Mouse (Mus musculus) cerebellum, adult 9-10 months (tissue): ENCODE measurements around the gene Cdh22.
A peak's percentile ranks its signal among the peaks of the same experiment; 100 is the strongest.

Source experiments
- DNase-seq: peaks from one replicate; pipeline ENCODE4 v3.0.0; 2022

Cdh22 gene

DNA sequence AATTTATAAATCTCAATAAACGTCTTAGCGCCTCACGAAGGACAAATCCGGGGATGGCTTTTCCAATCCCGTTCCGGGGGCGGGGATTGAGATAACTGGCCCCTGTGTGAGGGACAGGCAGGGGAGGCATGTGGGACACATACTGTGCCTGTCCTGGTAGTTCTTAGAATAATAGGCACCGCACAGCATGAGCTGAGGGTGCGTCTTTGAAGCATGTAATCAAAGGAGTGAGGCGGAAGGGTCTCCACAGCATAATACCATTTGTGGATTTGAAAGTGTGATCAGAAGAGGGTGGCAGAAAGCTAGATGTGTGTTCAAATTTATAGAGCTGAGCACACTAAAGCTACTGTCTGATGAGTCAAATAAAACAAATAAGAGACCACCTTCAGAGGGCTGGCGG, 11.7 kb upstream of the Cdh22 start:
- no peak for DNase-seq

DNA sequence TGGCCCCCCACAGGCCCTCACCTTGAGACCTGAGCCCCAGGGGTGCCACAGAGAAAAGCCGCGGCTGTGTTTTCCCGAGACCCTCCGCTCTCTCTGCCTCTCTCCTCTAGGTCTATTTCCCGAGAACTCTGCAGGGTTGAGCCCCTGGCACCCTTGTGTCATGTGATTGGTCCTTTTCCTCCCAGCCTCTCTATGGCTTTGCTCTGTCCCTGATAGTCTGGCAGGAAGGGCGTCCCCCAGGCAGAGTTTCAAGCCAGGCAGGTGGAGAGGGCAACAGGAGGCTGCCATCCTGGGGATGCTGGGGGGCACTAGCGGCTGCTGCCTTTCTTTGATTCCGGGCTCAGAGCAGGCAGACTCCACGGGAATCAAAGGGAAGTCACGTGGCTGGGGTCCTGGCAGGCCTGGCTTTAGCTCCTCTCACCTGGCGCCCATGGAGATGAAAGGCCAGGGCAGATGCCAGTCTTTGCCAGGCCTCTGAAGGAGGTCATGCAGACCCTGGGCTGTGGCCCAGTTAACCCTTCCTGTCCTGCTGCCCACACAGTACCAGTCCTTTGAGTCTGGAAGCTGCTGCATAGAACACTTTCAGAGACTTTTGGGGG, 8.6 kb upstream of the Cdh22 start:
- peak; percentile 89 for DNase-seq

- DNase-seq, result peak; percentile 66
Measured at GRCm38 (mm10) chr2:165242575-165242974, 7.9 kb upstream of the Cdh22 start.

DNA sequence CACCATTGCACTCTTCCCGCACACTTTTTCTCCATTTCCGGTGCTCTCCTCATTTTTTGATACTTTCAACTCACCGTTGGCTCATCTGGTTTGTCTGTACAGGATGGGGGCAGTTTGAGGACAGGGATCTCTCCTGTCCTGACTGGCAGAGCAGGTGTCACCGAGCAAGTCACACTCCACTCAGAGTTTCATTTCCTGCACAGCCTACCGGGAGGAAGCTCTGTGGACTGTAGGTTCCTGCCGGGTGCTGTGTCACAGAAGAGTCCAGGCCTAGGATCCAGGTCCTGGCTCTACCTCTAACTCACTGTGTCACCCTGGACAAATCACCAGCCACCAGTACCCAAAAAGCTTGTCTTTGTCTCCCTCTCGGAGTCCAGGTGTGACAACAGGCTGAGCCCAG, 7.1 kb upstream of the Cdh22 start:
- no peak for DNase-seq

GRCm38 (mm10) chr2:165240371-165240770, 5.7 kb upstream of the Cdh22 start:
- DNase-seq, result no peak

GRCm38 (mm10) chr2:165239533-165240144, 5.0 kb upstream of the Cdh22 start:
- peak; percentile 64 for DNase-seq

DNA sequence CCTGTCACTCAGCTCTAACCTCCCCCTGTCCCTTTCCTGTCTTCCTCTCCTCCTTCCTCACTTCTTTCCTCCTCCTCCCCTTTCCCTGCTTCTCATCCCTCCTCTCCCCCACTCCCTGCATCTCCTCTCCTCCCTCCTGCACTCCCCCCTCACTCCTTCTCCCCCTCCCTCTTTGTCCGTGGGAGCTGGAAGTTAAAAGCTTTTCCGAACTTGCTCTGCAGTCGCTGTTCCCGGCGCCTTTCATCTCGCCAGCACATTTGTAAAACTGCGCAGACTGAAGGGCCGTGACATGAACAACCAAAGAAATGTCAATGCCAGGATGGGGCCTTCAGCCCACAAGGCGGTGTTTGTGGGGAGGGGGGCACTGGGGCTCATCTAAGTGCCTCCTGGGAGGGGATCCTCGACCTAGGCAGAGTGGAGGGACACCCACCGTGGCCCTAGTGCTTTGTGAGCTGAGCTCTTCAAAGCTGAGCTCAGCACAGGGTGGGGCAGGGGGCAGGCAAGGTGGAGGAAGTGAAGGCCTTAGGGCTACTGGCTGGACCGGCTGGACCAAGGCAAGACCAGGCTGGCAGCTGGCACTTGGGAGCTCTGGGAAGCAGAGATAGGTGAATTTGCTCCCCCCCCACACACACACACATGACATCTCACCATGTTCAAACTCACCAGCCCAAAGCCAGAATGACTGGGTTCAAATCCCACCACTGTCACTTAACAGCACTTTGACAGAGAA, 3.9 kb upstream of the Cdh22 start:
- no peak for DNase-seq

- DNase-seq, result no peak
Measured at GRCm38 (mm10) chr2:165234291-165234612, 401 bp downstream of the Cdh22 start.

DNA sequence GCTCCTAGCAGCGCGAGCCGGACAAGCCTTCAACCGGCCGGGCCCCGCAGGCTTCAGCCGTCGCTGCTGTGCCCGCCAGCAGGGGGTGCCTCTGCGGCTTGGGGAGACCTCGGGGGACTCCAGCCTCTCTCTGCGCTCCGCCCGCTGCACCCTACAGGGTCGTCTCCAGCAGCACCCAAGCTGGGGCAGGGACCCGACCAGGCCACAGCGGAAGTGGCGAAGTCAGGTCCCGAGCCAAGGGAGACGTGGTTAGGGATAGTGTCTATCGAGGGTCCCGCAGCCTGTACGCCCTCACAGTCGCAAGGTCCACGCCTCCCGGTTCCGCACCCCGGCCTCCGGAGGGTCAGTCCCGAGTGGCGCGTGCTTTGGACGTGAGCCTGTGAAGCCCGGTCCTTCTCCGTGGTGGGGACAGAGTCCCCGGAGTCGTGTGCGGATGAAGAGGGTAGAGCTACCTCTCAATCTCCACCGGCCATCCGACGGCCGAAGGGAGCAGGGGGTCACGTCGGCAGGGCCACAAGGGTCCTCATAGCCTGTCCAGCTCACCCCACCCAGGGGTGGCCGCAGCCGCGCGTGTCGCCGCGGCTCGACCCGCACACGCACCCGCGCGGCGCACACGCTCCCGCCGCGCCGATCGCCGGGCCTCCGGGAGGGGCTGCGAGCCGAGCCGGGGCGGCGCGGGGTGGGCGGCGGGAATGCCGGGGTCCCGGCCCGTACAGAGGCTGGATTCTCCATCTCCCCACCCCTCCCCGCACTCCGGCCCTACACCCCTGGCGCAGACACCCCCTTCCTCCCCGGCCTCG, 962 bp downstream of the Cdh22 start:
- peak; percentile 71 for DNase-seq

DNA sequence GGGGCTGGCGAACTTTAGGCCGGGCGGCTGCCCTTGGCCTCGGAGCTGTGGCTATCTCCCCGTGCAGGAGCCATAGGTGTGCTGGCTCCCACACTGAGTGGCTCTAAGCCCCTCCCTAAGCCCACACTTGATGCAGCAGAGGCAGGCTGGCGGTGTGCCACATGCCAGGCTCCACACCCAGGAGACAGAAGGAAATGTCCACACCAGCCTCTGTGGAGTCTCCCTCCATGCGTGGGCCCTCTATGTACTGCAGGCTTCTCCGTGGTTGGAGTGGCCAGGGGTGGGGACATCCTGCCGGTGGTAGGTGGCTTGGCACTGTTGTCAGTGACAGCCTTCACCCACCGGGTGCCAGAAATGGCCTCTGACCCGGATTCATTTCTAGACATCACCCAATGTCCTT, 5.6 kb downstream of the Cdh22 start:
- DNase-seq, result no peak

GRCm38 (mm10) chr2:165223837-165224236, 10.8 kb downstream of the Cdh22 start:
- peak; percentile 76 for DNase-seq

GRCm38 (mm10) chr2:165221952-165222351, 12.7 kb downstream of the Cdh22 start:
- DNase-seq, result no peak

DNA sequence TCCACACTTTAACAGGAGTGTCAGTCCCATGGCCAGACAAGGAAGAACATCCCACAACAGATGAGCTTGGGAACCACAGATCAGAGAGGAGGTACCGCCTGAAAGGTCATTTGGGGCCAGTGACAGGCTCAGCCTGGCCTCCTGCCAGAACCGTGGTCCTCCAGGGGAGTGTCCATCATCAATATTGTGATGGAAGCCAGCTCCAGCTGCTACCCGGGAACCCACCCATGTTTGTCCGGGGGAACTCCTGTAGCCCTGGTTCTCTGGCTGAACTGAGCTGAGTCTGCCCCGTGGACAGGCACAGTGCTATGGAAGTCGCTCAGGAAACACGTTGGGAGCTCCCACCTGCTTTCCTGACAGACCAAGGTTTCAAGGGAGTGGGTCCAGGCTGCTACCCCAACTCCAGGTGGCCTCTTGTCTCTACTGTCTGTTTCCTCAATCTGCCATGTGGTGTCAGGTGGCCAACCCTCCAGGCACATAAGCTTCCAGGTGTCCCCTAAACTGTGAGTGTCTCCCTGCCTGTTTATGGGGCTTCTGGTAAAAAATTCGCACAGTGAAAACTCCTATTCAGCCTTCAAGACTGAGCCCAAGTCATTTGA, 14.2 kb downstream of the Cdh22 start:
- no peak for DNase-seq

- no peak for DNase-seq
Measured at GRCm38 (mm10) chr2:165218954-165219353, 15.7 kb downstream of the Cdh22 start.

DNA sequence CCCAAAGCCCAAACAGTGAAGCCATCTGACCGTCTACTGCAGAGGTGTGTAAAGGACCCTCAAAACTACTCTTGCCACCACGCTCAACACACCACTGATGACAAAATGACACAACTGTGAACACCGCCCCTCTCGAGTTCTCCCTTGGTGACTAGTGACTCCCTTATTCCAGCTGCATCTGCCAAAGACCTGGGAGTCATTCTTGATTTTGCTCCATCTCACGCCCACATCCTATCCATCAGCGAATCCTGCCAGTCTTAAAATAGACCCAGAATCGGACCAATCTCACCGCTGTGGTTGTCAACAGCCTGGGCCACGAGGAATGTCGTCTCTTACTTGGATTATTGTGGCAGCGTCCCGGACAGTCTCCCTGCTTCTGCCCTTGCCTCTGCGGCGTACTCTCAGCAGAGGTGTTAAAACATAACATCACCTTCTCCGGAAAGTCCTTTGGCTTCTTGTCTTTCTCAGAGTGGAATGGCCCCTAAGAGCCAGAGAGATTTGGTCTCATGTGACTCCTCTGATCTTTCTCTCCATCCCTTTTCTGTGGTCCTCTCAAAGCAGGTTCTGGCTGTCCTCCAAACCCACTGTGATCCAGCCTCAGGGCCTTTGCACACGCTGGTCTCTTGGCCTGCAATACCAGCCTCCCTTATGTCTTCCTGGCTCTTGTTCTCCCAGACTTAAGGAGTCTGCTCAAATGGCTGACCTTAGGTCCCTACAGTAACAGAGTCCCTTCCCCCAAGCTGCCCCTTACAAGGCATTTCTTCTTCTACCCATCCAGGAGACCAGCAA, 17.1 kb downstream of the Cdh22 start:
- no peak for DNase-seq

GRCm38 (mm10) chr2:165215103-165215951, 19.3 kb downstream of the Cdh22 start:
- DNase-seq, result peak; percentile 77

DNA sequence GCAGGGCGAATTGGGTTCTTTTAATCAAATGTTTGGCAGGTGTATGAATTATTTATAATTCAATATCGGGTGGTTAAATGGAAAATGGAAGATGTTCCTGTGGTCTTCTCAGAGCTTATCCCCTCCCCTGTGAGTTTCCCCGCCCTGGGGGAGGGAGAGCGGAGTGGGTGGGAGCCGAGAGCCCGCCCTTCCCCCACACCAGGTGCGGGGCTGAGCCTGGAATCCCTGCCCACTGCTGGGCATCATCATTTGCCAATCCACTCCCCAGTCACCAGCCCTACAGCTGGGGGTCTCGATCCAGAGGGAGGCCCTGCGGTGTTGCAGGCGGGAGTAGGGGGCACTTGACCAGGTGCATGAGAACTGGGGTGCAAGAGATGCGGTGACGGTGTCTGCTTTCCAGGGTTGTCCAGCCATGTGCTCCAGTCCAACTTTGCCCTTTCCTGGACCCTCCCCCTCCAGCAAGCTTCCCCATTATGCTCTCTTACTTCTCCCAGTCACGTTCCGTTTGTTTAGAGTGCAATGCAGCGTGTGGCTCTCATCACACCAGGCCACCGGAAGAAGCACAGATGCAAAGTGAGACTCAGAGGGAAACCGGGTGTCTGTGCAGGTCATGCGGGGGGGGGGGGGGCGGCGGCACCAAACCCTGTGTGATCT, 23.1 kb downstream of the Cdh22 start:
- DNase-seq, result no peak

GRCm38 (mm10) chr2:165210948-165211347, 23.7 kb downstream of the Cdh22 start:
- DNase-seq, result no peak

DNA sequence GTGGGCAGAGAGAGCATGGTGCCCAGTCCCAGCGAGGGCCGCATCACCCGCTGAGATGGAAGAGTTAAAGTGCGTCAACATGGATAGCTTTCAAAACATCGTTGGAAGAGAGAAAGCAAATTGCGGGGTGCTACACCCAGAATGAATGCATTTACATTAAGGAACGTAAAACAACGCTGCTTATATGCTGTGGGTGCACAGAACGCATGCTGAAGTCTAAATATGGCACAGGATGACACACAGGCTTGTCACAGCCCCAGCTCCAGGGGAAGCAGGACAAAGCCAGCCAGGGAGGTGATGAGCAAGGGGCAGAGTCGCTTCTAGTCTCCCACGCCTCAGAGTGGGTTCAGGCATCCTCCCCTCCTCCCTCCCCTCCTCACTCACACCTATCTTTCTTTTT, 27.0 kb downstream of the Cdh22 start:
- DNase-seq, result no peak

- DNase-seq, result no peak
Measured at GRCm38 (mm10) chr2:165207086-165207485, 27.6 kb downstream of the Cdh22 start.

GRCm38 (mm10) chr2:165205486-165205885, 29.2 kb downstream of the Cdh22 start:
- DNase-seq, result no peak
